Mouse (Mus musculus): ENCODE measurements around the gene Hint2.

Hint2 gene

DNA sequence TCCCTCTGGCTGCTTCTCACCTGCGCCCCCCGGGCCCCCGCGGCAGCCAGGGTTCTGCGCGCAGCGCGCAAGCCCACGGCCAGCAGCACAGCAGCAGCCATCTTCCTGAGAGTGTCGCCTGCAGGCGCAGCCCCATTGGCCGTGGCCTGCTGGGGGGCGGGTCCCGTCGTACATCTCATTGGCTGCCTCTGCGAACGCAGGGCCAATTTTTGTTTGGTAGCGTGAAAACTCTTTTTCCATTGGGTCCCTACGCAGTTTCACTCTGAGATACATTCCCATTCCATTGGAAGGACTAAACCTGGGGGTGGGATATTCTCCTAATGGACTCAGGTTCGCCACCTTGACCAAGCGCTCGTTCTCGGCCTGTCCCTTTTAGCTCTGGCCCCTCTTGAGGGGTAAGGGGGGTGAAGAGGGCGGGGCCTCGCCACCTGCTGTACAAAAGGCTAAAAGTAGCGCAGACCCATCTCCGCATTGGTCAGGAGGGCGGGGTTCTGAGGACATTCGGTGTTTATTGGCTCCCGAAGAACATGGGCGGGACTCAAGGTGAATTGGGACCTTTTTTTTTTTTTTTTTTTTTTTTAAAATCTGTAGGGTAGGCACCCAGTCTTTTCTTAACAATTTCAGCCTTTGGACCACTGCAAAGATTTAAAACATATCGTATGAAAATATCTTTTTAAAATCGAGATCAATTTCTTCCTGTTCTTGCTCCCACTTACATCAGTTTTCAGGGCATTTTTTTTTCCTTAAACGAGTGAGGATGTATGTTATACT lies at the start of gene Hint2:
Hint2 (minus strand) TSS at position 128 of the 771 bp plus-strand sequence.
- peak; percentile 95 for DNase-seq

DNA sequence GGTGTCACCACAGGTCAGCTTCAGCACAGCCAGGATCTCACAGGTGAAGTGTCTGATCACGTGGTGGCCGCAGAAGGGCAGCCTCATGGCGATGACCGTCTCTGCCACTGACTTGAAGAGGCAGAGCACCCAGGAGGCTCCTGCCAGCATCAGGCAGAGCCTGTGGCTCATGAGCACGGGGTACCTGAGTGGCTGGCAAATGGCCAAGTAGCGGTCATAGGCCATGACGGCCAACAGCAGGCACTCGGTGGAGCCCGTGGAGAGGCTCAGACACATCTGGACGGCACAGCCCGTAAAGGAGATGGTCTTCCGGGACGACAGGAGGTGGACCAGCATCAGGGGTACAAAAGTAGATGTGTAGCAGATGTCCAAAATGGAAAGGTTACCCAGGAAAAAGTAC lies 49.7 kb upstream of the Hint2 start:
- DNase-seq, result no peak

DNA sequence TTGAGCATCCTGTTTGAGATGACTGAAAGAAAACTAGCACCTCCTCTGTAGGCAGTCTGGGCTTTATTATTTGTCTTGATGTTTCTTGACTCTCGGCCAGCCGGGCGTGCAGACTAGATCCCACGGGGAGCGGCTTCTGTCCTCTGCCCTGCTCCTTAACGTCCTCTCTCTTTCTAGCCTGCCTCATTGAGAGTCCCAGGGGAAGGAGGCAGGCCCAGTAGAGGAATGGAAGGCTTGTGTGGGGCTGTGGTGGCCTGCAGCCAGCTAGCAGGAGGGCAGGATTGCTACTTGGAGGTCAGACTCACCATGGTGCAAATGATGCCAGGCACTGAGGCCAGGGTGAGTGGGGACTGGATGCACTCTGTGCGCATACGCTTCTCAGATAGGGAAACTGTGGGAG lies 47.6 kb upstream of the Hint2 start:
- DNase-seq, result no peak

DNA sequence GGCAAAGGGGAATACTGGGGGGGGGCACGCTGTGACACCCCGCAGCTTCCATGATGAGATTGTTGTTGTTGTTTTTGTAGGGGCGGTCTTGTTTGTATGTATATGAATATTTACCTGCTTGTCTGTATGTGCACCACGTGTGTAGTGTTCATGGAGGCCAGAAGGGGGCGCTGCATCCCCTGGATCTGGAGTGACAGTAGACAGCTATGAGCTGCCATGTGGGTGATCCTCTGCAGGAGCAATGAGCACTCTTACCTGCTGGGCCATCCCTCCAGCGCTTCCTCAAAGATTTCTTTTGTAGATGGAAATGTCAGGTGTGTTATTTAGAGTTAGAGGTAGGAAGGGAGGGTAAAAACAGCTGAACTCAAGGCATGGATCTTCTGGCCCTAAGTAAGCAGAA lies 47.2 kb upstream of the Hint2 start:
- no peak for DNase-seq

DNA sequence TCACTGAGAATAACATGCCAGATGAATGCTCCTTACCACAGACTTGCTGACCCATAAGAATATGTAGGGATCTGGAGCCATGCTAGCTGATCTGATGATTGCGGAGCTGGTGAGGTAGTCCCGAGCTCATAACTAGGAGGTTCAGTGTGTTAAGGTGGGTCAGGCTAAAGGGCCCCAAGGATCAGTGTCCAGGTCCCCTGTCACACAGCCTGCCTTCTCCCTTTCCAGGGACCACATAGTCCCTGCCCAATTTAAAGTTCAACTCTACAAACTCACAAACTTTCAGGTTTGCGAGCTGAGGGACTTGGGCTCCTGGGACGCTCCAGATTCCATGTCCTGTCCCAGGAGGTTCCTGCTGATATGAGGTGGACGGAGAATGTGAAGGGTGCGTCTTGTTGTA lies 44.4 kb upstream of the Hint2 start, which contains the start of gene Olfr70:
Olfr70 (minus strand) TSS at position 101 of the 400 bp plus-strand sequence.
- no peak for DNase-seq

DNA sequence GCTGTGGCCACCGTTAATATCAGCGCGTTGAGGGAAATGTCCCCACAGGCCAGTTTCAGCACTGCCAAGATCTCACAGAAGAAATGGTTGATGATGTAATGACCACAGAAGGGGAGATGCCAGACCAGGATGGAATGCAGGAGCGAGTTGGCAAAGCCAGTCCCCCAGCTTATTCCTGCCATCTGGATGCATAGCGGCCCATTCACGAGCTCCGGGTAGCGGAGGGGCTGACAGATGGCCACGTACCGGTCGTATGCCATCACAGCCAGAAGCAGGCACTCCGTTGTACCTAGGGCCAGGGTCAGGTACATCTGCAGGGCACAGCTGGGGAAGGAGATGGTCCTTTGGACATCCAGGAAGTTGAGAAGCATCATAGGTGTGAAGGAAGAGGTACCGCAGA lies 40.3 kb upstream of the Hint2 start:
- DNase-seq, result no peak

DNA sequence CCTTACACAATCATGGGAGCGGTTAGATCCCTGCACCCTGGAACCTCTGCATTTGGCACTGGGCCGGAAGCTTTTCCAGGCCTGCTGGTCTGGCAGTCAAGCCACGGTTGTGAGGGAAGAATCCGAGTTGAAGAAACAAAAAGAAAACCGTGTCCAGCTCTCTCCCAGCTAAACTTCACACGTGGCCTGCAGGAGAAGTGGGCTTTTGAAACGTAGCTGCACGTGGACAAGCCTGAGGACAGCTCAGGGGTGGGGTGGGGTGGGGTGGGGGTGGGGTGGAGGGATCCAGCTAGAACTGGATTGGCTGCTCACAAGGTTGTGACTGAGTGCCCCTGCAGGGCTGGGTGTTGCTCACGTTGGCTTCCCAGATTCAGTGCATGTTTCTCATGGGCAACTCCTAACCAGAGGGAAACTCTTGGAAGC lies 39.0 kb upstream of the Hint2 start:
- no peak for DNase-seq

DNA sequence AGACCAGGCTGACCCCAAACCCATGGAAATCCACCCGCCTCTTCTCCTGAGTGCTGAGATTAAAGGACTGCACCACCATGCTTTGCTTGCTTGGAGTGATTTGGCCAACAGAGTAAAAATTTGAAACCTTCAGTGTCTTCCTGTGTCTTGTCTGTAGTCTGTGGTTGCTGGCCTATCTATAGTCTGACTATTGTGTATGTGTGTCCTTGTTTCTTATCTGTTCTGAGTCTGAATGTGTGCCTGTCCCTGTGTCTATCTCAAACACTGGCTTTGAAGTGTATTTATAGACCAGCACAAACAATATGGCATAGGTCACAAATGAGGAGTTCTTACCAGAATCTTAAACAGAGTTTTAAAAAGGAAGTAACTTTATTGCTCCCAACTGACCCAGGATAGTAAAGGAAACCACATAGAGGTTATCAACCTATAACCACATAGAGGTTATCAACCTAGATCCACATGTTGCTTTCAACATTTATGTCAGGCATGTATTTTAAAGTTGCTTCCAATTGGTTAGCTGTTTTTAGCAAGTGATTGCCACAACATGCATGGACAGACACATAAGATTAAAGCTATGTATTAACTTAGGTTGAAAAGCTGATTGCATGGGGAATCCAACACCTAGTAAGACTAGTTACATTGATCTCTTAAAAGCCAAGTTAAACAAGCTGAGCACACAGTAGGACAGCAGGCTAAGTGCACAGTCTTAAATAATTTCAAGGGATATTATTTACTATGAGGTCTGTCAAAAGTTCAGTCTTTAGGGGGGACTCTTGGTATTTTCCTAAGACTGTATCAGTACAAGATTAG lies 38.4 kb upstream of the Hint2 start:
- DNase-seq, result no peak

DNA sequence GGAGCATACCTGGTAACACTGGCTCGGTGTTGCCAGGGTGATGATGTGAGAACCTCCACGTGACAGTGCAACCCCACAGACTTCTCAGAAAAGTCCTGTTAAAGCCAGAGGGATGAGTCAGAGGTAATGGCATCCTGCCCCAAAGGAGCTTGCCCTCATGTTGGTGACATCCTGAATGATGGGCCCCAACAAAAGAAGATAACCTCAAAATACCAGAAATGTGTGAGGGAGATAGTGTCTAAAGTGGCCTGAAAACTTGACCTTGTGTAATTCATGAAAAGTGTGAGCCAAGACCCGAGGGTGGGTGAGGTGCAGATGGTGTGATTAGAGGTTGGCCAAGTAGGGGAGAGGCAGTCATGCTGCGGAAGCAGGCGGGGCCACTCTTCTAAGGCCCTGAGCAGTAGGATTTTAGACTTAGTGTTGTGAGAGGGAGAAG lies 37.6 kb upstream of the Hint2 start:
- no peak for DNase-seq

DNA sequence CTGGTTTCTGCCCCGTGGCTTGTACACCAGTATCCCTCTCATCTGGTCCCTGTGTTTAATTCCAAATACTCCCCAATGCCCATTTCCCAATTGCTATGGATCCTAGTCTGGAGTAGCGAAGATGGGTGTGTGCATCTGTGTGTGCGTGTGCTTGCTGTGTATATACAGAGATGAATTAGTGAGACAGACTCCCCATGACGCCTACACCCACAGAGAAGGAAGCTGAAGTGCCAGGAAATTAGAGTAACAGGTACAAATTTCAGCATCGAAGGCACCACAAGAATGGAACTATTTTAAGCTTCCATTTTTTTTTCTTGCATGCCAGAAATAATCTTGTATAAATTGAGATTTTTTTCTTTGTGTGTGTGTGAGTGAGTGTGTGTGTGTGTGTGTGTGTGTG lies 34.8 kb upstream of the Hint2 start:
- DNase-seq, result no peak

DNA sequence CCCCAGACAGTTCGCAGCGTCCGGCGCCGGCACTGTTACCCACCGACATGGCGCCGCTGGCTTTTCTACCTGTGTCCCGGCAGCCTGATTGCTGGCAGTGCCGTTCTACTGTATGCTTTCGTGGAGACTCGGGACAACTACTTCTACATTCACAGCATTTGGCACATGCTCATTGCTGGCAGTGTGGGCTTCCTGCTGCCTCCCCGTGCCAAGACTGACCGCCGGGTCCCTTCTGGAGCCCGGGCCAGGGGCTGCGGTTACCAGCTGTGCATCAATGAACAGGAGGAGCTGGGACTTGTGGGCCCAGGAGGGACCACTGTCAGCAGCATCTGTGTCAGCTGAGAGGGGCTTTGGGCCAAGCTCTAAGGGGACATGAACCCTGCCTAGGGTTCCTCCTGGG lies 33.8 kb upstream of the Hint2 start:
- no peak for DNase-seq

DNA sequence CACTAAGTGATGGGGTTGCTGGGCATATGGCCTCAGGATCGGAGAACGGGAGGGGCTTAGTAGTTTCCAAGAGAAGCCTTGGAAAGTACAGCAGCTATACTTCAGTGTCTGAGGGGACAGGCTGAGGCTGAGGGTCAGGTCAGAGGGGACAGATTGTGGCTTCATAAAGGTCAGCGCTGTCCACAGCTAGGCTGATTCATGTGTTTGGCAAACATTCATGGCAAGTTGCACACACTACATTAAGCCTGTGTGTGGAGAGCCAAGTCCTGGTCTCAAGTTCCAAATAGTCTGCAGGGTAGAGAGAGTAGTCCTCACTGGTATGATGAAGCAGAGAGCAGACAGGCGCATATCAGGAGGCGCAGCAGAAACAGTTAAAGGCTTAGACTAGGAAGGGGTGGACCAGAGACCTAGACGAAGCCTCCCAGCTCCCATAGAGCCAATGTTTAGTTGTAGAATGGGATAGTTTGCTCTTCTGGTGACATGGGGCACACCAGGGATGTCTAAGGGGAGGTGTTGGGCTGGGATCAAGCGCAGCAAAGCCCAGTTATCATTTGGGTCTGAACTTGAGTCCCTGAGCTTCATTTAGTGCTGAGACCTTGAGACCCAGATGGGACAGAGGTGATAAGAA lies 23.3 kb upstream of the Hint2 start:
- no peak for DNase-seq

DNA sequence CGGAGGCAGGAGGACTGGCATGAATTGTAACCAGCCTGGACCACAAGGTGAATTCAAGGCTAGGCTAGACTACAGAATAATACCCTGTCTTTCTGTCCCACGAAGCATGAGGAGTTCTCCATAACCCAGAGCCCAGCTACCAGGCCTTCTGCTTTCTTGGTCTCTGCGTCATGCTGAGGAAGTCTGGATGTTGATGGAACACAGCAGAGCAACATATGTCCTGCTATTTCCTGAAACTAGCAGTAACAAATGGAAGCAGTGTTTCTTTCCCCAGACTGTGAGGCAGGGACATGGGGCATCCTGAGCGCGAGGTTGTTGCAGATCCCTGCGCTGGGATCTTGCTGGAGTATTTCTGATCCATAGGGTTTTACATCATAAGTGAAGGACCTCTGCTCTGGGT lies 22.3 kb upstream of the Hint2 start:
- DNase-seq, result no peak

DNA sequence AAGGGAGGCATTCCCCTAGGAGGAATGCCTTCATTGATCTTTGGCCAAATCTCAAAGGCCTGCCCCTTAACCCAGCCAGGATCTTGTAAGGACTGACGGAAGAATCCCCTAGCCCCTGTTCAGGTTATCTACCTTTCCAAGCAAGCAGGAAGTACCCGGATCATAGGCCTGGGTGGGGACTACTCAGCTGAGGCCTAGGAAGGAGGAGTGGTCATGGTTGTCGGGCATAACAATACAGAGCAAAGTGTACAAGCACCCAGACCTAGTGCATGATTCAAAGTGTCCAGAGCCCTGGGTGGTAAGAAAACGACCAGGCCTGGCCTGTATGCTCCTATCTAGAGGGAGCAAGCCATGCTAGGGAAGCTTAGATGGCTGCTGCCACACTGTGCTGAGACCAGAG lies 19.3 kb upstream of the Hint2 start:
- DNase-seq, result no peak

DNA sequence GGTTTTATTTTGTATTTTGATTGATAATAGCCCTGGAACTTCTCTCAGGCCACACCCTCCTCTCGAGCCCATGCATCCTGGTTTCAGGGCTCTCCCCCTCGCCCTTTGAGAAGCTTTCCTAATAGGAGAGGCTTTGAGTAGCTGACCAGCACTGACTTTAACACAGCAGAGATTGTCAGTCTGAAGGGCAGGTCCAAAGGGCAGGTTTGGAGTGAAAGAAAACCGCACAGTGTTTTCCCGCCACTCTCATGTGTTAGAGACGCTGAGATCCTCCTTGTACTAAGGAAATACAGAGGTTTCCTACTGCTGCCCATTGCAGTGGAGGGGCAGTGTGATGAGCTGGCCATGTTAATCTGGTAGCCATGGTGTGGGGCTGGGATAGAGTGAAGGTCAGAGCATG lies 18.7 kb upstream of the Hint2 start:
- DNase-seq, result no peak

DNA sequence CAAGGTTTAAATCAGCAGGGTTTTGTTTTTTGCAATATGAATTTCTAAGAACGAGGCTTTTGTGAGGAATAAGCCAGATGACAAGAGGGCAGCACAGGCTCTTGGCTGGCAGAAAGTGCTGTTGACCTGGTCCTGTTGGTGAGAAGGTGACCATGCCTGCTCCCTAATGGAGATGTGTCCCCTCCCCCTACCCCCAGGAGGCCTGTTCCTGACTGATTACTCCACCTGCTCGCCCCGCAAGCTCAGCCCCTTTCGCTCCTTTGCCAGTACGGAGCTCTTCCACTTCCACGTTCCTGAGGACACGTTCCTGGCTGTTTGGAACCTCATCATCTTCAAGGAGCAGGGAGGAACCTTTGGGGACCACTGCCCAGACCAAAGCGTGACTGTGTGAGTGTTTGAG lies 17.4 kb upstream of the Hint2 start:
- no peak for DNase-seq

DNA sequence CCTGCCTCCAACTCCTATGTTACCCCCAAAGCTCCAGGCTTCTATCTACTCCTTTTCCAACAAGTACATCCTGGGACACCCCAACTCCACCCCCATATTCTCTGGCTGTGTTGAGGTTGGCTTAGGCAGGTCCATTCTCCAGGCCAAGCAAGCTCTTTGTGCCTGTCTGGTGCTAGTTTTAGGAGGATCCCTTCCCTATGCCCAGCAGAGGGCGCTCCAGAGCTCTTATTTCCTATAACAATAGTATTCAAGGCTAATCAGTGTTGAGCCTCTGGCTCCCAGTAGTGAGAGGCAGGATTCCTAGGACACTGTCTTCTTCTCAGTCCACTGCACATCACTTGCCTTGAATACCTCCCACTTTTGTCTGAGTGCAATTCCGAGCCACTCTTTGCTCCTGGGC lies 15.8 kb upstream of the Hint2 start:
- DNase-seq, result peak; percentile 83

DNA sequence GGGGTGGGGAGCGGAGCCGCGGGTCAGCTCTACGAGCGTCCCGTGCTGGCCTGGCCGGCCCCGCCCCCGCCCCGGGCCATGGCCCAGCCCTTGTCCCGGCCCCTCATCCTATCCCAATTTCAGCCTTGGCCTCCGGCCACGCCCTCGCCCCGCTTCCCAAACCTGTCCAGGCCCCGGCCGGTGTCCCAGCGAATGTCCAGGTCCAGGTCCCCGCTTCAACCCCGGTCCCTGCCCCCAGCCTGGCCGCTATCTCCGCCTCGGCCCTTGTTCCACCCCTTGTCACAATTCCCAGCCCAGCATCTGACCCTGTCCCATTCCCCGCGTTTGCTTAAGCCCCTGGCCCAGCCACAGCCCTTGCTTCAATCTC lies 13.1 kb upstream of the Hint2 start:
- no peak for DNase-seq

DNA sequence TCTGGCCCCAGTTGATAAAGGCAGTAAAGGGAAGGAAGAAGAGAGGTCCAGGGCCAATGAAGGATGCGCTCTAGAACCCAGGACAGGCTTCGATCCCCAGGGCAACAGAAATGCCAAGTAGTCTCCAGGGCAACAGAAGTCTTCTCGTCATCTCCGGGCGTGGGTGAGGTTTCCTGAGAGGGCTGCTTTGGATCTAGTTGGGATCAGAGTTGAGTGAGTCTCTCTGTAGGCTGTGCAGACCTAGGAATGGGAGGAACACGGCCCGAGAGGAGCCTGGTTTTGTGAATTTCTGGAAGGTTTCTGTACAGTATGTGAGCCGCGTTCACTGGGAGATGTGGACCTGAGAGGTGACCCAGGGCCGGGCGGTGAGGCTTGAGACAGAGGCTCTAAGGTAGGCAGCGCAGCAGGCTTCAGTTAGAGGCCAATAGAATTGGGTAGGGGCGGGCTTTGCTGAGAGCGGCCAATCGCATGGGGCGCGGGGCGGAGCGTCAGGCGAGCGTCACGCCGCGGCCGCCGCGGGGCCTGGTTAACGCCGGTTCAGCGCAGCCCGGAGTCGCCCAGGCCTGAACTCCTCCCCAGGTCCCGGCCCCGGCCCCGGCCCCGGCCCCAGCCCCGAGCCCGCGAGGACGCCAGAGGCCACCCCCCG lies 12.6 kb upstream of the Hint2 start, which contains the start of the genes Tmem8b and Fam221b:
Tmem8b (plus strand) TSS at position 190 of the 646 bp plus-strand sequence.
Fam221b (minus strand) TSS at position 364 of the 646 bp plus-strand sequence.
- peak; percentile 93 for DNase-seq

DNA sequence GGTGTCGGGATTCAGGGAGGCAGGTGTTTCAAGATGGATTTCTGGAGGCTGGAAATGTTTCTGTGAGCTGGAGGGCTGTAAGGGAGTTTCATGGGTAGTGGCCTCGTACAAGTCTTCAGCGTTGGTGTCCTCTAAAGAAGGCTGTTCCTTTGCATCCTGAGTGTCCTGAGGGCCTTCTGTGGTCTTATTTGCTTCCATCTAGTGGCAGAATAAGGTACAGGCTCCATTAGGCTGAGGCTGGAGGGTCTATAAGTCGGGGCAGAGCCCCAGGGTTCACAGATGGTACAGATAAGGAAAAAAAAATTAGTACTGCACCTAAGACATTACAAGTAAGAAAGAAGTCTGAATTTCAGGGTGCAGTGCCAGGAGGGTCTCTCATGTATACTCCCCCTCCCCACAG lies 10.1 kb upstream of the Hint2 start:
- peak; percentile 27 for DNase-seq

DNA sequence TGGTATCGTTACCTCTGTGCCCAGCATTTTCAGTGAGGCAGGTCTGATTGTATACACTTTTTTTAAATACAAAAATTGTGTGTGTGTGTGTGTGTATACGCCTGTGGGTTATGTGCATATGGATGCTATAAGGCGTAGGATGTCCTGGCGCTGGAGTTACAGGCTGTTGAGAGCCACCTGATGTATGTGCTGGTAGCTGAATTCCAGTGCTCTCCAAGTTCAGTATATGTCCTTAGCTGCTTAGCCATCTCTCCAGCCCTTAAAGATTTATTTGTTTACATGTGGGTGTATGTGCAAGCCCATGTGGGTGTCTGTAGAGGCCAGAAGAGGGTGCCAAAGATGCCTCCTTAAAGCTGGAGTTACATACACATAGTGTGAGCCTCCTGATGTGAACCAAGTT lies 880 bp upstream of the Hint2 start:
- DNase-seq, result no peak

DNA sequence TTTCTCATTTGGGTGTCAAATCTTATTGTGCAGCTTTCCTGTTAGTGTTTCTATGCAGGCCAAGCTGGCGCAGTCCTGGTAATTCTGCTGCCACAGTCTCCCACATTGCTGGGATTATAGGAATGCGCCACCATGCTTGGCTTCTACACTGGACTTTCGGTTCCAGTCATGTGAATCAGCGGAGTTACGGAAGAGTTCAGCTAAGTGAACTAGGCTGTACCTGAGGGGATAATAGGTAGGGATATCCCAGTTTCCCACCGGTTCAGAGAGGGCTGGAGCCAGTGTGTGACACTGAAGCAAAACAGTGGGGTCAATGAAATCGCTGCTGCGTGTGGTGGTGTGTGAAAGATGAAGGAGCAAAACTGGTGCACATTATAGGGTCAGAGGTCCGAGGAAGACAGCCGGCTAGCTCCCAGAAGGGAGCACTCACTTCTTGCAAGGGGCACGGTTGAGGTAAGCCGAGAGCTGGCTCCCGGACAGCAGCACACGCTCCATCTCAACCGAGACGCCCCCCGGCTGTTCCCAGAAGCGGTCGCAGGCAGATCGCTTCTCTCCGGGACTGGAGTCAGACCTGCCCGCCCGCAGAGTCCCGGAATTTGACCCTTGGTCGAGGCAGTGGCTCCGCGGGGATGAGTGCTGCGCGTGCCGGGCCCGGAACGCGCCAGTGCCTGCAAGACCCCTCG lies 469 bp downstream of the Hint2 start:
- no peak for DNase-seq
